Mouse (Mus musculus) small intestine, adult 2 months (tissue): ENCODE results near the gene Spp1.

Experiments used
- CTCF ChIP-seq: fragments of 200-500 bp; IDR thresholded peaks from 2 replicates; pipeline ENCODE4 v1.5.1; 2012; ENCODE audit warnings: low read depth, mild to moderate bottlenecking, control low read depth, inconsistent platforms, low read length, moderate library complexity, mixed read lengths; ENCODE audit not compliant: insufficient replicate concordance, insufficient read length; ENCODE audit errors: extremely low read depth
- POLR2A ChIP-seq: fragments of 200-500 bp; IDR thresholded peaks from 2 replicates; pipeline ENCODE4 v1.6.1; 2012; ENCODE audit warnings: low read depth, mild to moderate bottlenecking, control low read depth, inconsistent platforms, low read length, moderate library complexity

- TF ChIP-seq CTCF: no peak
- TF ChIP-seq POLR2A: no peak
Measured at GRCm38 (mm10) chr5:104399291-104399950, 35.5 kb upstream of the Spp1 start.
